Mouse (Mus musculus): Measurements from ENCODE around the gene Apopt1. TPM values are rescaled to one million over a fixed set of nuclear protein-coding genes. Genes with fewer than 3 reads are reported as not detected.

The Apopt1 gene
- polyA plus RNA-seq, 1 experiment, result 29.9 TPM

DNA sequence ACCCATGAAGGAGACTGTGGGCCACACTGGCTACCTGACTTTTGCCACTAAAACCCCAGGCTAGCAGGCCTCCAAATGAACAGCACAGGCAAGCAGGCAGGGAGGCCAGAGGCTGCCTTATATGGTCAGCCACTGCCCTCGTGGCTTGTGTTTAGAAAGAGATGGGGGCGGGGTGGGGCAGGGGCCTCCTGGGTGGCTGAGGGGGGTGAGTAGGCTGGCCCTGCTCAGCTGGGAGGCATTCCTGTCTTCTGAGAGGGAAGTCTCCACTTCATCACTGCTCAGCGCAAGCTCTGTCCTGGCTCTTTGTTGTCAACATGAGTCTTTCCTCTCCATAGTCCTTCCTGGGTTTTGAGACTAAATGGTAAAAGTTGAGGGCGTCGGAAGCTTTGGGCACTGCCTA lies 30.3 kb upstream of the Apopt1 start:
- TF ChIP-seq CEBPB (IDR thresholded peaks at IDR 0.05; ENCODE audit: low read depth), result no peak
- TF ChIP-seq MYOD1 (IDR thresholded peaks at IDR 0.05; ENCODE audit: control insufficient read depth, insufficient read length, low read depth), result no peak
- TF ChIP-seq MYOG (IDR thresholded peaks at IDR 0.05; ENCODE audit: control insufficient read depth, extremely low read depth, insufficient read length), result no peak
- no peak for TF ChIP-seq CTCF (IDR thresholded peaks at IDR 0.05; ENCODE audit: control insufficient read depth, insufficient read depth, insufficient read length)
- no peak for TF ChIP-seq USF1 (IDR thresholded peaks at IDR 0.05; ENCODE audit: low read depth)
- TF ChIP-seq FOSL1 (IDR thresholded peaks at IDR 0.05; ENCODE audit: insufficient read depth, low read length, poor library complexity, severe bottlenecking), result no peak
- TF ChIP-seq MAX (IDR thresholded peaks at IDR 0.05), result no peak
- peaks cover 16% of the 10 kb centered on the region for H3K79me3 ChIP-seq (ENCODE audit: low read depth)
- H3K79me2 ChIP-seq (ENCODE audit: control insufficient read depth, insufficient read depth), result peaks cover 18% of the 10 kb centered on the region

GRCm38 (mm10) chr12:111686390-111686789 lies 26.7 kb upstream of the Apopt1 start:
- Histone ChIP-seq H3K4me3 (ENCODE audit: insufficient read depth, poor library complexity, severe bottlenecking) (no peak overlapping the region), H3K79me3 (ENCODE audit: low read depth) (no peaks in the 10 kb centered on the region), H3K79me2 (ENCODE audit: control insufficient read depth, insufficient read depth) (no peaks in the 10 kb centered on the region), H3K36me3 (ENCODE audit: control insufficient read depth, insufficient read depth) (peaks cover 27% of the 10 kb centered on the region), H3ac (ENCODE audit: control insufficient read depth, insufficient read length, low read depth) (no peak overlapping the region), H3K27me3 (ENCODE audit: control insufficient read depth, insufficient read depth, insufficient read length) (no peaks in the 10 kb centered on the region)
- TF ChIP-seq FOSL1 (IDR thresholded peaks at IDR 0.05; ENCODE audit: insufficient read depth, low read length, poor library complexity, severe bottlenecking) (peak; percentile 2), MAX (IDR thresholded peaks at IDR 0.05) (peak; percentile 52), CEBPB (IDR thresholded peaks at IDR 0.05; ENCODE audit: low read depth) (no peak), USF1 (IDR thresholded peaks at IDR 0.05; ENCODE audit: low read depth) (no peak), MYOD1 (IDR thresholded peaks at IDR 0.05; ENCODE audit: control insufficient read depth, insufficient read length, low read depth) (no peak)

More for the DNA sequence above, 30.3 kb upstream of the Apopt1 start:
- no peak overlapping the region for H3ac ChIP-seq (ENCODE audit: control insufficient read depth, insufficient read length, low read depth)
- no peaks in the 10 kb centered on the region for H3K27me3 ChIP-seq (ENCODE audit: control insufficient read depth, insufficient read depth, insufficient read length)
- peaks cover 35% of the 10 kb centered on the region for H3K36me3 ChIP-seq (ENCODE audit: control insufficient read depth, insufficient read depth)
- H3K4me3 ChIP-seq (ENCODE audit: insufficient read depth, poor library complexity, severe bottlenecking), result no peak overlapping the region

- no peak for TF ChIP-seq USF1 (IDR thresholded peaks at IDR 0.05; ENCODE audit: low read depth)
- TF ChIP-seq CEBPB (IDR thresholded peaks at IDR 0.05; ENCODE audit: low read depth), result no peak
- TF ChIP-seq MAX (IDR thresholded peaks at IDR 0.05), result no peak
- no peak for TF ChIP-seq MYOD1 (IDR thresholded peaks at IDR 0.05; ENCODE audit: control insufficient read depth, insufficient read length, low read depth)
- no peak for TF ChIP-seq MYOG (IDR thresholded peaks at IDR 0.05; ENCODE audit: control insufficient read depth, extremely low read depth, insufficient read length)
- TF ChIP-seq CTCF (IDR thresholded peaks at IDR 0.05; ENCODE audit: control insufficient read depth, insufficient read depth, insufficient read length), result no peak
- TF ChIP-seq FOSL1 (IDR thresholded peaks at IDR 0.05; ENCODE audit: insufficient read depth, low read length, poor library complexity, severe bottlenecking), result no peak
Observed at GRCm38 (mm10) chr12:111687350-111688068, 25.6 kb upstream of the Apopt1 start.

DNA sequence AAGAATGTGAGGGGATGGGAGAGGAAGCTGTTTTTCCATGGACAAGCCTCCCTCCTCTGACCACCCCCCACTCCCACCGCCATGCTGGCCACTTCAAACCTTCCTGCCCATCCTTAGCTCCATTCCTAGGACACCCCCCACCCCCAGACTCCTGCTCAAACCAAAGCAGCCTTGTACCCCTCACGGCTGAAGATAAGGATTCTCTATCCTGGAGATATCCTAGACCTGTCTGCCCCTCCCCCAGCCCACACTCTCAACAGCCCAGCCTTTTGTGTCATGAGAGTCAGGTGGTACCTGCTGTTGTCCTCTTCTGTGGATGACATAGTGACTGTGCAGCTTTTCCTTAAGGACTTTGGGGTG lies 25.0 kb upstream of the Apopt1 start:
- Histone ChIP-seq H3K79me2 (ENCODE audit: control insufficient read depth, insufficient read depth) (no peaks in the 10 kb centered on the region), H3K79me3 (ENCODE audit: low read depth) (no peaks in the 10 kb centered on the region), H3K4me3 (ENCODE audit: insufficient read depth, poor library complexity, severe bottlenecking) (no peak overlapping the region), H3ac (ENCODE audit: control insufficient read depth, insufficient read length, low read depth) (no peak overlapping the region), H3K36me3 (ENCODE audit: control insufficient read depth, insufficient read depth) (peaks cover 13% of the 10 kb centered on the region), H3K27me3 (ENCODE audit: control insufficient read depth, insufficient read depth, insufficient read length) (no peaks in the 10 kb centered on the region)
- no peak for TF ChIP-seq MYOG (IDR thresholded peaks at IDR 0.05; ENCODE audit: control insufficient read depth, extremely low read depth, insufficient read length)
- no peak for TF ChIP-seq CEBPB (IDR thresholded peaks at IDR 0.05; ENCODE audit: low read depth)
- no peak for TF ChIP-seq MAX (IDR thresholded peaks at IDR 0.05)
- TF ChIP-seq USF1 (IDR thresholded peaks at IDR 0.05; ENCODE audit: low read depth), result no peak
- no peak for TF ChIP-seq CTCF (IDR thresholded peaks at IDR 0.05; ENCODE audit: control insufficient read depth, insufficient read depth, insufficient read length)
- TF ChIP-seq MYOD1 (IDR thresholded peaks at IDR 0.05; ENCODE audit: control insufficient read depth, insufficient read length, low read depth), result no peak

More at GRCm38 (mm10) chr12:111687350-111688068, 25.6 kb upstream of the Apopt1 start:
- Histone ChIP-seq H3K27me3 (ENCODE audit: control insufficient read depth, insufficient read depth, insufficient read length) (no peaks in the 10 kb centered on the region), H3ac (ENCODE audit: control insufficient read depth, insufficient read length, low read depth) (no peak overlapping the region), H3K79me2 (ENCODE audit: control insufficient read depth, insufficient read depth) (no peaks in the 10 kb centered on the region), H3K36me3 (ENCODE audit: control insufficient read depth, insufficient read depth) (peaks cover 18% of the 10 kb centered on the region), H3K79me3 (ENCODE audit: low read depth) (no peaks in the 10 kb centered on the region), H3K4me3 (ENCODE audit: insufficient read depth, poor library complexity, severe bottlenecking) (no peak overlapping the region)

GRCm38 (mm10) chr12:111689426-111689825 lies 23.6 kb upstream of the Apopt1 start:
- Histone ChIP-seq H3K4me3 (ENCODE audit: insufficient read depth, poor library complexity, severe bottlenecking) (no peak overlapping the region), H3ac (ENCODE audit: control insufficient read depth, insufficient read length, low read depth) (no peak overlapping the region), H3K79me2 (ENCODE audit: control insufficient read depth, insufficient read depth) (no peaks in the 10 kb centered on the region), H3K27me3 (ENCODE audit: control insufficient read depth, insufficient read depth, insufficient read length) (no peaks in the 10 kb centered on the region), H3K36me3 (ENCODE audit: control insufficient read depth, insufficient read depth) (no peaks in the 10 kb centered on the region), H3K79me3 (ENCODE audit: low read depth) (no peaks in the 10 kb centered on the region)
- TF ChIP-seq MYOD1 (IDR thresholded peaks at IDR 0.05; ENCODE audit: control insufficient read depth, insufficient read length, low read depth) (no peak), CTCF (IDR thresholded peaks at IDR 0.05; ENCODE audit: control insufficient read depth, insufficient read depth, insufficient read length) (no peak), USF1 (IDR thresholded peaks at IDR 0.05; ENCODE audit: low read depth) (no peak), MAX (IDR thresholded peaks at IDR 0.05) (no peak), FOSL1 (IDR thresholded peaks at IDR 0.05; ENCODE audit: insufficient read depth, low read length, poor library complexity, severe bottlenecking) (no peak), MYOG (IDR thresholded peaks at IDR 0.05; ENCODE audit: control insufficient read depth, extremely low read depth, insufficient read length) (no peak)

Measured in C2C12 (cell line).